Mouse (Mus musculus): ENCODE results near the gene Eif1.
"Not testable (repeated sequence)": the region's sequence is repeated elsewhere in the genome, so short reads cannot be mapped to it uniquely, and the experiment has no call there.

The Eif1 gene

DNA sequence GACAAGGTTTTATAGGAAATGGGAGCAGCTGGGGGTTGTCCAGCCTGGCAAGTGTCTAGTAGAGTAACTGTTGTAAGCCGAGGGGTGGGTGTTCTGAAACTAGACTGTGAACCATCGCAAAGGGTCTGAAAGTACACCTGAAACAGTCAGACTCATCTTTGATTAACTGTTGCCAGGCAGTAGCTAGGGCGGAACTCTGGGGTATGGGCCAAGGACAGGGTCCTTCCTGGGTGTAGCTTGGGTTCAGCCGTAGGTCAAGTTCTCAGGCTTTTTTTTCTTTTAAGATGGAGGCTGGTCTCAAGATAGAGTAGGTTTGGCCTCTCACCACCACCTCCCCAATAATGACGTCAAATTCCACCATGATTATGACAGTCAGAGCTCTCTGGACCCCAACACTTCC, 11.8 kb upstream of the Eif1 start:
- in situ Hi-C loops (cut with MboI; ENCODE audit: unreplicated experiment in 2 of 2), result loop anchor here in 1 of 2 experiments (25.0 kb wide), 1 partner anchor 1596 kb away; the partner anchor contains the start of gene Csf3

DNA sequence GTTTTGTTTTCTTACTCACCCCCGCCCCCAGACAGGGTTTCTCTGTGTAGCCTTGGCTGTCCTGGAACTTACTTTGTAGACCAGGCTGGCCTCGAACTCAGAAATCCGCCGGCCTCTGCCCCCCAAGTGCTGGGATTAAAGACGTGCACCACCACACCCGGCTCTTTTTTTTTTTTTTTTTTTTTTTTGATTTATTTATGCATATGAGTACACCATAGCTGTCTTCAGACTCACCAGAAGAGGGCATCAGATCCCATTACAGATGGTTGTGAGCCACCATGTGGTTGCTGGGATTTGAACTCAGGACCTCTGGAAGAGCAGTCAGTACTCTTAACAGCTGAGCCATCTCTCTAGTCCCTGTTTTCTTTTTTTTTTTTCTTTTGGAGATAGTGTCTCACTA, 11.0 kb upstream of the Eif1 start:
- in situ Hi-C loops (cut with MboI; ENCODE audit: unreplicated experiment in 2 of 2), result loop anchor here in 1 of 2 experiments (25.0 kb wide), 1 partner anchor 1596 kb away; the partner anchor contains the start of gene Csf3

DNA sequence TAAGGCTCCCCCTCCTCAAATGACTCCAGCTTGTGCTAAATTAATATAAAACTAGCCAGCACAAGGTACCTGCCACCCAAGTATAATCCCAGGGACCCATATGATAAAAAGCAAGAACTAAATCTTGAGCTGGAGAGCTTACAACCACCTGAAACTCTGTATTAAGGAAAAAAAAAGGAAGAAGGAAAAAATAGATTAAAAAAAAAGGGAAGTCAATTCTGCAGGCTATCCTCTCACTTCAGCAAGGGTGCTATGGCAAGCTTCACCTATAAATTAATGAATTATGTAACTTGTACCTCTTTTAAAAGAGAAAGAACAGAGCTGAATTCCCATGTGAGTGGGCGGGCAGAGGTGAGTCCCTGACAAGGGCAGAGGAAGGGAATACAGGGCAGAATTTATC, 8.0 kb upstream of the Eif1 start:
- in situ Hi-C loops (cut with MboI; ENCODE audit: unreplicated experiment in 2 of 2), result loop anchor here in 1 of 2 experiments (25.0 kb wide), 1 partner anchor 1599 kb away; the partner anchor contains the start of gene Csf3

DNA sequence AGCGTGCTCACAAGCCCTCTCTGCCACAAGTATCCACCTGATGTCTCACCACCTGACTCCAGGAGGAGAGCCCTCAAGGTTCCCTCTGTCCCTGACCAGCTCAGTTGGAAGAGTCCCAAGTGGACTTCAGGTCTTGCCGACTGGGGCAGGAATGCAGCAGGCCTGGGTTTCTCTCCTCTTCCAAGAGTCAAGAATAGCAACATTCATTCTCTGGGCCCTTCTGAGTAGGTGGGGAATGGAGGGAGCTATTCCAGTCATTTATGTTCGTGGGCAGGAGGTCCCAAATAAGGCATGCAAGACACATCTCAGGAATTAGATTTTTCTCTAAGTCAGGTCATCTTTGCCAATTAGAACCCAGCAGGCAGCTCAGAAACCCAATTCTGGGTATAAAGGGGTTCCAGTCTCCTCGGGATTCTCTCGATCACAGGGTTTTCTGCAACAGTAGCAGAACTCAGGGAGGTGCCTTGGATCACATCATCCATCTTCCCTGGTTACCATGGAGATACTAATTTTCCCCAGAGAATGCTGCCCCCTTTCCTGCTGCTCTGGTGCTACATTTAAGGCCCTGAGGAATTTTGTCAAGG, 7.5 kb upstream of the Eif1 start:
- in situ Hi-C loops (cut with MboI; ENCODE audit: unreplicated experiment in 2 of 2), result loop anchor here in 1 of 2 experiments (25.0 kb wide), 1 partner anchor 1600 kb away; the partner anchor contains the start of gene Csf3

DNA sequence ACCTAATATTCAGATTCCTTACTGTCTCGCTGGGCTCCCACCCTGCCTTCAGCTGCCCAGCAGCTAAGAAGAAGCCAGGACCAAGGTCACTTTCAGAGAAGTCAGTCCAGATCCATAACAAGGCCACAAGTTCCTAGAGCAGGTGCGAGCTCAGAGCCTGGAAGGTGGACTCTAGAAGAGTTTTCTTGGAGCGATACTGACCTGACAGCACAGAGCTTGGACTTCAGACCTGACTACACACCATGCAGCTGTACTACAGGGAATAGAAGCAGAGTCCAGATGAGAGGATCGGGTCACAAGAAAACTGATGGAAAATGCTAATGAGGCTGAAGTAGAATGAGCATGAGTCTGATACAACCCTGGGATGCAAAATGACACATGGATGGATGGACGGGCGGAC, 6.3 kb upstream of the Eif1 start:
- in situ Hi-C loops (cut with MboI; ENCODE audit: unreplicated experiment in 2 of 2), result loop anchor here in 1 of 2 experiments (25.0 kb wide), 1 partner anchor 1601 kb away; the partner anchor contains the start of gene Csf3

DNA sequence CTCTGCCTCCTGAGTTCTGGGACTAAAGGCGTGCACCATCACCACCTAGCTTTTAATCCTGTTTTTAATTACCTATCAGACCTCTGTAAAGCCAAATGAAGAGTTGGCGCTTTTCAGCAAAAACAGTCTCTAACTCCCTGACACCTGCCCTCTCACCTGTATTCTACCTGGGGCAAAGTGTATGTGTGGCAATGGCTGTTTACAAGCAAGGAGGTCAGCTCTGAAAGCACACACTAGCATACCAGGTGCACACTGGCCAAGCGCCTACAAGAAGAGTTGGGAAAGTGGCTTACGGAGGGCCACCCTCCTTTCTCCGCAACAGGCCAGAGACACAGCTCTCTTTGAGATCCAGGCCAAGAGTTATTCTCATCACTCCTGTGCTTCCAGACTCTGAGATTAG, 4.2 kb upstream of the Eif1 start:
- in situ Hi-C loops (cut with MboI; ENCODE audit: unreplicated experiment in 2 of 2), result loop anchor here in 1 of 2 experiments (25.0 kb wide), 1 partner anchor 1603 kb away; the partner anchor contains the start of gene Csf3

DNA sequence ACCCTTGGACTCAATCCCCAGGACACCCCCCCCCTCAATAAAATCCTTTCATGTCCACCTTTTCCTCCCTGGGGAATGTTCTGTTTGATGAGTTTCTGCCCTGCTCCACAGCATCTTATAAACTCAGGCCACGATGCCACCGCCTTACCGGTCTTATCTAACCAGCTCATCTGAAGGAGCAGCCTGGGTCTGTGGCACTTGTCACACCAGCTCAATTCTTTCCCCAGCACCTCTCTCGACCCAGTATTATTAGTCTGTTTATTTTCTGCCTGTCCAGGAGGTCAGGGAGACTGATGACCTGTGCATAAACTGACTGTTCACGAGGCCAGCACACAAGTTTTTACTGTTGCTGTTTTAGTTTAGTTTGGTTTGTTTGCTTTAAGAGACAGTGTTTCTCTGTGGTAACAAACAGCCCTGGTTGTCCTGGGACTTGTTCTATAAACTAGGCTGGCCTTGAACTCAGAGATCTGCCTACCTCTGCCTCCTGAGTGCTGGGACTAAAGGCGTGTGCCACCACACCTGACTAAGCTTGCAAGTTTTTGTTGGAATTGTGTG, 1.8 kb upstream of the Eif1 start:
- in situ Hi-C loops (cut with MboI; ENCODE audit: unreplicated experiment in 2 of 2), result loop anchor here in 1 of 2 experiments (25.0 kb wide), 1 partner anchor 1606 kb away; the partner anchor contains the start of gene Csf3

DNA sequence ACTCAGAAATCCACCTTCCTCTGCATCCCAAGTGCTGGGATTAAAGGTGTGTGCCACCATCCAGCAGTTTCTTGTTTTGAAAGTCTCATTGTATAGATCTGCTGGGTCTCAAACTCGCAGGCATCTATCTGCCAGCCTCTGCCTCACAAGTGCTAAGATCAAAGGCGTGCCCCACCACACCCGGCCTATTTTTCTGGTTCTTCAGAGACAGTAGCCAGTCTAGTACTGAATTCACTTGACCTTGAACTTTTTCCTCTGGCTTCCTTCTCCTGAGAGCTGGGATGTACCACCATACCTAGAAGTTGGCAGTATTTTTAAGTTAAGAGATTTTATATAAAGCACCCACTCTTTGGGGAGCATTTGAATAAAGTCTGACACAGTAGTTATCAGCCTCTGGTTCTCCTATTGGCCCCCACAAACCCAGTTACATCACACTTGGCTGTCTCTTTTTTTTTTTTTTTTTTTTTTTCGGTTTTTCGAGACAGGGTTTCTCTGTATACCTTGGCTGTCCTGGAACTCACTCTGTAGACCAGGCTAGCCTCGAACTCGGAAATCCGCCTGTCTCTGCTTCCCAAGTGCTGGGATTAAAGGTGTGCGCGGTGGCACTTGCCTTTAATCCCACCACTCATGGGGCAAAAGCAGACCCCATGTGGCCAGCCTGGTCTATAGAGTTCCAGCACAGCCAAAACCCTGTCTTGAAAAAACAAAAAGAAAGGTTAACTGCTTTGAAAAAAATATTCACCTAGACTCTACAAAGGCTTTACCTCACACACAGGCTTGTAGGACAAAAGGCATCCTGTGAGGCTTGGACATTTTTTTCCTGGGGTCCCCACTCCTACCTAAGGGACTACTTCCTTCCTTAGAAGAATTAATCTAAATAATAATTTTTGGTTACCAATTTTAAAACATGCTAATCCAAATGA, 895 bp upstream of the Eif1 start:
- in situ Hi-C loops (cut with MboI; ENCODE audit: unreplicated experiment in 2 of 2), result loop anchor here in 1 of 2 experiments (25.0 kb wide), 1 partner anchor 1606 kb away; the partner anchor contains the start of gene Csf3

DNA sequence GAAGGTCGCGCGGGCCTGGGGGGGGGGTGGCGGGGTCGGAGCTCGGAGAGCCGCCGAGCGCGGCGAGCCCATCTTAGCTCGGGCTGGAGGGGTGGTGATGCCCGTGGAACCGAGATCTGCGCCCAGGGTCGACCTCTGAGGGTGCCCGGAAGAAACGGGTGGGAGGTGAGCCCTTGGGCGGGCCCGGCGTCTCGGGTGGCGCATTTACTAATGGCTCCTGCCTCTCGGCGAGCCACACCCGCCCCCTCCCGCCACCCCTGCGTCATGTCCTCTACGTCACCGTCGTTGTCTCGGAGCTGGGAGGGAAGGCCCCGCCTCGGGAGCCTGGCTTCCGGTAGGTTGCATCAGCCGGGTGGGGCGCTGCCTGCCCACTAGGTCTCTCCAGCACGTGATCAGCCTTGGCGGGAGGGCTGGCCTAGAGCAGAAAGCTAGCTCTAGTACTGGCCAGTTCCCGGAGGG, 516 bp downstream of the Eif1 start:
- in situ Hi-C loops (cut with MboI; ENCODE audit: unreplicated experiment in 2 of 2), result loop anchor here in 1 of 2 experiments (25.0 kb wide), 1 partner anchor 1608 kb away; the partner anchor contains the start of gene Csf3

DNA sequence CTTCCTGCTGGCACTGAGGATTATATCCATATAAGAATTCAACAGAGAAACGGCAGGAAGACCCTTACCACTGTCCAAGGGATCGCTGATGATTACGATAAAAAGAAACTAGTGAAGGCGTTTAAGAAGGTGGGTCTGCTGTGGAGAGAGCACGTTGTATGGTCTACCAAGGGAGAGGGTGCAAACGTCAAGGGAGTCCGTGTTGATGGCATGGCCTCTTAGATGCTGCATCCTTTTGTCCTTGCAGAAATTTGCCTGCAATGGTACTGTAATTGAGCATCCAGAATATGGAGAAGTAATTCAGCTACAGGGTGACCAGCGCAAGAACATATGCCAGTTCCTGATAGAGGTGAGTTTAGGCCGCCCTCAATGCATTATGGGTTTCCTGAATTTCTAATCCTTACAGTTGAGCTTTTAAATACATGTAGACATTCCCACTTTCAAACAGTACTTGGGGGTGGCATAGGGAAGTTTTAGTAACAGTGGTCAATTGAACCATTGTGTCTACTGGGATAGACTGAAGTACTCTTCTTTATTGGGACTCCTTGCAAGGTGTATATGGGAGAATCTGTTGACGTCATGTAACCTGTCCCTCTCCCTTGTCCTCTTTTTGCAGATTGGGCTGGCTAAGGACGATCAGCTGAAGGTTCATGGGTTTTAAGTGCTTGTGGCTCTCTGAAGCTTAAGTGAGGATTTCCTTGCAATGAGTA, 1.2 kb downstream of the Eif1 start:
- in situ Hi-C loops (cut with MboI; ENCODE audit: unreplicated experiment in 2 of 2), result loop anchor here in 1 of 2 experiments (25.0 kb wide), 1 partner anchor 1609 kb away; the partner anchor contains the start of gene Csf3

DNA sequence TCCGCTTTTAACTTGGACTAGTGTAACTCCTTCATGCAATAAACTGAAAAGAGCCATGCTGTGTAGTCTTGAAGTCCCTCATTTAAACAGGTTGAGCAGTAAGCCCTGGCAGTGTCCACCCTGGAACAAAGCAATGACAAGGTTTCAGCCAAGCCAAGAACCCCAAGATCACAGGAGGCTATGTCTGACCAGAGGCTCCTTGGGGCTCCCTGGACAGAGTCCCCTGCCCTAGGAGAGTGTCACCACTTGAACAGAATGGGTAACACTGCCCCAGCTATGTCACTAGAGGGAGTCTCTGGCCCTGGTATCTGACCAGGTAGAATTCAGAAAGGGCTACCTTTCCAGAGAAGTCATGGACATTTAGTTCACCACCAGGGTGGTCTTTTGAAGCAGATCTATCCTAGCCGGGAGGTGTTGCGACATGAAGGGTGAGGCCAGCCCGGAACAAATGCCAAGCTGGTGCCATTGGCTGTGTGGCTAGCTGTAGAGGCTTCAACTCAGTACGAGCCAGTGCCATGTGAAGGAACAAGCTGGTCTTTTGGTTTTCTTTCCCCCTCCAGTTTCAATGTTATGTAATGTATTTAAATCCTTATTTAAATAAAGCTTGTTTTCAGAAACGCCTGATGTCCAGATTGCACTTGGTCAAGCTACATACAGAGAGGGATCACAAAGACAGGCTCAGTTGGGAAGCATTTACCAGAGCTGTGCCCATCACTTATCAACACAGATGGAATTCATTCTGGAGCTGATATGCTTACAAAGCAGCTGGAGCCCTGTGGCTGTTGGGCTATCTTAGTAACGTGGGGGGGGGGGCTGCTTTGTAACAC, 2.0 kb downstream of the Eif1 start:
- in situ Hi-C loops (cut with MboI; ENCODE audit: unreplicated experiment in 2 of 2), result loop anchor here in 1 of 2 experiments (25.0 kb wide), 1 partner anchor 1609 kb away; the partner anchor contains the start of gene Csf3

DNA sequence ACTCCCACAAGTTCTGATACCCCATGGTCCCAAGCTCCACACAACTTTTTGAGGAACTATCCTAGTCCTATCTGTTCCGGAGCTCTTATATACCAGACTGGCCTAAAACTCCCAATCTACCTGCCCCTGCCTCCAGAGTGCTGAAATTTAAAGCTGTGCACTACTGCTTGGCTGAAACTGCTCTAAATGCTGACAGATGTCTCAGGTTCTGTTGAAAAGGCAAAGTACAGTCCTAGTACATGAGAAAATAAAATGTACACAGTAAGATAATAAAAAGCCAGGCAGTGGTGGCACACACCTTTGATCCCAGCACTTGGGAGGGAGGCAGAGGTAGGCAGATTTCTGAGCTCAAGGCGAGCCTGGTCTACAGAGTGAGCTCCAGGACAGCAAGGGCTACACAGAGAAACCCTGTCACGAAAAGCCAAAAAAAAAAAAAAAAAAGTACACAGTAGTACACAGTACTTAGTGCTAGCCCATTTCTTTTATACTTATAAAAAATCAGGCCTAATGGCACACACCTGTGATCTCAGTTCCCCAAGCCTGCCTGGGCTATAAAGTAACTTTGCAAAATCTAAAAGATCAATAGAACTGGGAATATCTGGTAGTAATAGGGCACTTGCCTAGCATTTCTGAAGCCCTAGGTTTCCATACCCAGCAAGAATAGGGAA, 3.0 kb downstream of the Eif1 start:
- in situ Hi-C loops (cut with MboI; ENCODE audit: unreplicated experiment in 2 of 2), result loop anchor here in 1 of 2 experiments (25.0 kb wide), 1 partner anchor 1610 kb away; the partner anchor contains the start of gene Csf3

DNA sequence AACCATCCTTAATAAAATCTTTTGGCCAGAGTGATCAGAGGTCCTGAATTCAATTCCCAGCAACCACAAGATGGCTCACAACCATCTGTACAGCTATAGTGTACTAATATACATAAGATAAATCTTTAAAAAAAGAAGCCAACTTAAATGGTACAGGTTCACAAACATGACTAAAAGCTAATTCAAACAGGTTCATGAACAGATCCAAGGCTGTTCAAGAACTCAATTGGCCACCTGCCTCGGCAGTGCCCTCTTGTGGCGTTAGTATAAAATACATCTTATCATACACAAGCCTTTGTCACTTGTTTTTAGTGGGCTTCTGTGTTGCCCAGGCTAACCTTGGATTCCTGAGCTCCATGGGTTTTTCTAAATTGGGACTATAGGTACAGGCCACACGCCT, 3.9 kb downstream of the Eif1 start:
- in situ Hi-C loops (cut with MboI; ENCODE audit: unreplicated experiment in 2 of 2), result loop anchor here in 1 of 2 experiments (25.0 kb wide), 1 partner anchor 1611 kb away; the partner anchor contains the start of gene Csf3

DNA sequence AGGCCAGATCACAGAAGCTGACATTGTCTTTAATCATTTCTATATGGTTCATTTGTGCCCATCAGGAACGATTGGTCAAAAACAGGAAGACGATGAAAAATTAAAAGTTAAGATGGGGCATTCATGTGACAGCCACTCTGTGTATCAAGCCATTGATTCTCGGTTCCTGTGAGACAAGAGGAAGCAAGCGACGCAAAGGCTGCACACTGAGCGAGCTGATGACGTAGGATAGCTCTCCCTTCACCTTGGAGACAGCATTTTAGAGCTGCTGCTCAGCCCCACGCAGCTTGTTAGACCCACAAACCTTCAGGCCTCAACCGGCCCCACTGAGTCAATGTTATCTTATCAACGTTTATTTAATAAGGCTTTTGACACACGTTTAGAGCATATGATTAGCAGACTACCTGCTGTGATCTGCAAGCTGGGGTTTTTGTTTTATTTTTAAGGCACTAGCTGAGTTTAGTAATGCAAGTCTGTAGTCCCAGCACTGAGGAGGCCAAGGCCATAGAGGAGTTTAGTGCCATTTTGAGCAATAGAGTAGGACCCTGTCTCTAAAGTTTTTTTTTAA, 5.5 kb downstream of the Eif1 start:
- in situ Hi-C loops (cut with MboI; ENCODE audit: unreplicated experiment in 2 of 2), result no loop called here

DNA sequence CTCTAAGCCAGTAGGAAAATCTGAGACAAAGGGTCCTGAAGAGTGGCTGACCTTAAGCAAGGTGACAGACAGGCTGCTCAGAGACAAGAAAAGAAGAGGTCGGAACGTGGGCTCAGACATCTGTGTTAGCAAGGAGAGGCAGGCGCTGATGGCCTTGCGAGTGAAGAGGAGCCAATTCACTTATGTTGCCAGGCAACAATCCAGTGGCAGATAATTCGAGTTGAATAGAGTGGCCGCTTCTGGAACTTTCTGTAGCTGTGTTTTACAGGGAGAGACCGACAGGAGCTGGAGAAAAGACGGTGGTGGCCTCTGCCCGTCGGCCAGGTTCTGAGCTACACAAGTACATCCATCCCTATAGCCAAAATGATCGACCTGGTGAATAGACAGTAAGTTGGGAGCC, 7.6 kb downstream of the Eif1 start:
- in situ Hi-C loops (cut with MboI; ENCODE audit: unreplicated experiment in 2 of 2), result no loop called here

DNA sequence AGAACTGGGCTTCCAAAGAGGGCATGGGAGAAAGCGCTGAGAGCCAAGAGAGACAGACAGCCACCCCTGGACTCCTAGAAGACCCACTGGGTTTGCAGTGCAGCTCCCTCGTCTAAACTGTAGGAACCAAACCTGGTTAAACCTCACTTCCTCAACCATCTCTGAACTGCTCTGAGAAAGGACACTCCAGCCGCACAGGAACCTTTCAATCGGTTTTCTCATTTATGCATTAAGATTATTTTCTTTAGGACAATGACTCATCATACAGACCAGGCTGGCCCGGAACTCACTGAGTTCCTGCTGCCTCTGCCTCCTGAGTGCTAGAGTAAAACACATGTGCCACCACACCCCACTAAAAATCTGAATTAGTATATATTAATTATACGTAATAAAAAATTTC, 8.1 kb downstream of the Eif1 start:
- in situ Hi-C loops (cut with MboI; ENCODE audit: unreplicated experiment in 2 of 2), result no loop called here

DNA sequence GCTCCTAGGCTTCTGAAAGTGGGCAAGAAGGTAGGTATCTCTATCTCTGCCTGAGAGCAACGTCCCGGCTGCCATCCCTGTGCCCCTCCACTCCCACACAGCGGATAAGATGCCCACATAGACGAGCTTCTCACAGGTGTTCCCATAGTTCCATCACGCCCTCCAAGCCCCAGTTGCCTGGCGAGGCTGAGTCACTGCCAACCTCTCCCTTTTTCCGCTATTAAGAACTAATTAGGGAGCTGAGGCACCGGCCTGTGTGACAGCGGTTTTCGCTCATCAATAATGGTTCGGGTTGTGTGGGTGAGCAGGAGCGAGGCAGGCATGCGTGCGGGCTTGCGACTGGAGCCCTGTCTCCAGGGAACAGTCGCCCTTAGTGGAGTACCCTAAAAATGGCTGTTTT, 10.6 kb downstream of the Eif1 start:
- in situ Hi-C loops (cut with MboI; ENCODE audit: unreplicated experiment in 2 of 2), result no loop called here

DNA sequence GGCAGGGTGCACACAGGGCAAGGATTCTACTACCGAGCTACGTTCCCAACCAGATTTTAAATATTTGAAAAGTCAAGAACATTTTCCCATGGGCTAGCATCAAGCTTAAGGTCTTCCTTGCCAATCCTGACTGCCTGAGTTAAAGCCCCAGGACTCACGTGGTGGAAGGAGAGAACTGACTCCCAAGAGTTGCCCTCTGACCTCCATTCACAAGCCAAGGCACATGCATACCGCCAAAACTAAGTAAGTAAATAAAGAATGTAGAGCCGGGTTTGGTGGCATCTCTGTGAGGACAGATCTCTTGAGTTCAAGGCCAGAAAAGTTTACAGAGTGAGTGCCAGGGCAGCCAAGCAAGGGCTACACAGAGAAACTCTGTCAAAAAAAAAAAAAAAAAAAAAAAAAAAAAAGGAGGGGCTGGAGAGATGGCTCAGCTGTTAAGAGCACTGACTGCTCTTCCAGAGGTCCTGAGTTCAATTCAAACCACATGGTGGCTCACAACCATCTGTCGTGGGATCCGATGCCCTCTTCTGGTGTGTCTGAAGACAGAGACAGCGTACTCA, 11.2 kb downstream of the Eif1 start:
- in situ Hi-C loops (cut with MboI; ENCODE audit: unreplicated experiment in 2 of 2), result not testable (repeated sequence)

Measured in v-Abl transformed pro-B cells (cell line).